Mouse (Mus musculus) neutrophil, adult 65 days (primary cell): ENCODE measurements around the gene Serpina6. TPM values are rescaled to one million over a fixed set of nuclear protein-coding genes. Genes with fewer than 3 reads are reported as not detected.

Experiments used
- total RNA-seq: library from RNA; stranded (reverse); gene quantifications from 2 replicates; pipeline ENCODE4 v1.2.4, GENCODE M21; 2023

Serpina6 gene
- total RNA-seq = not detected in 2 replicates

DNA sequence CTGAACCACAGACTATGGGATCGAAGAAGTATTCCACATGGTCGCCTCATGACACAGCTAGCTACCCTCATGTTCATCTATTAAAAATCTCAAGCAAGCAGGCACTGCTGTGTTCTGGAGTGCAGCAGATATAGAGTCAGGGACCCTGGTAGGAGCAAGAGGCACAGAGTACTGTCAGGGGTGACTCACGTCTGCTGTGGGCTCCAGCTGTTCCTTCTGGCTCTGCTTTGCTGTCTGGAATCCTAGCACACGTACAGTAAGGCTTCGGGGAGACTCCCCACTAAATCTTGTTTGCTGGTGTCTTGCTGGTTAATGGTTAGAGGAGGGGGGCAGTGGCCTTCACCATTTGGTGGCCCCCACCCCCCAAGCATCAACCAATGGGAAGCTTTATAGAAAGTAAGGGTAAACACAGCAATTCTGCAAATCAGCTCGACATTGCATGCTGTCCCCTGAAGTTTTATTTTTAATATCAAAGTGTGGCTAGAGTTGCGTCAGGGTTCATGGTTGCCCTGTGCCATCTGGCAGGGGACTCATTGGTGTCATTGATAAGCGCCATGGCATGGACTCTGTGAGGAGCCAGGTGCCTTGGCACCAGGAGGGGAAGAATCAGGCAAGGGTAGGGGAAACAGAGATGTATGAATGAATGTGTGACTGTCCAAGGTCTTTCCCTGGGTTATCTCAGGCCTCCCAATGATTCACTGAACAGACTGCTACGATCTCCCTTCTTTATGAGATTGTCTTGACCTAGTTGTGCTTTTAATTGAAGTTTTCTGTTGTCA lies at the start of gene Serpina6:
Gene Serpina6 (minus strand): TSS at position 365 of the 779 bp plus-strand sequence.

DNA sequence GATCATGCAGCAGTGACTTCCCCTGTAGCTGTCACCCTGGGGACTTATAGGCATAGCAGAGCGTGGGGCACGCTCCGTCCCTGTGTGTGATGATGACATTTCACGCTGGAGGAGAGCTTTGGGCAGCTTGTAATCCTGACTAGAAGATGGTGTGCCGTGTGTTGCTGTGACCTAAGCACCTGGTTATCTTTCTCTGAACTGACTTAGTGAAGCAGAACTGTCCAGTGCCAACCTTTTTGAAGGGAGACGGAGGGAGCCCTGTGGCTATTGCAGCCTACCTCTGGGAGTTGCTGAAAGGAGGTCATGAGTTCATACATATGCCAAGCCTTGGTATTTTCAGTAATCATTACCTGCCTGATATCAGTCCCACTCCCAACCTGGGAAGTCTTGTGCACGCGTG lies 38.4 kb upstream of the Serpina6 start, which contains the start of gene Serpina1f:
Gene Serpina1f (minus strand): TSS at position 101 of the 400 bp plus-strand sequence.

DNA sequence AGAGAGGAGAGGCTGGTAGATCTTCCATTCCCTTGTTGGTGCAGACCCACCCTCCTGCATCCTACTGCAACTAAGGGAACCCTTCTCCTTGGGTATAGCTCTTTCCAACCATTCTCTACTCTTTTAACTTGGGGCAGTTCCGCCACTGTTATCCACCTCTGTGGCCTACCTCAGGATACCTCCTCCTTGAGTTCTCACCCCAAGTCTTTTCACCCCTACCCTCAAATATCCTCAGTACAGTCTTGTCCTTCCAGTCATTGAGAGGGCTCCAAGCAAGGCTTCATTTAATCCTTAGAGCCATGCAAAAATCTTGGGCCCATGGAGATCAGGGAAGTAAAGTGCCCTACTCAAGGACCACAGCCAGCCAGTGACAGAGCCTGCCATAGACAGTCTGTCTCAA lies 19.0 kb upstream of the Serpina6 start, which contains the start of gene Serpina16:
Gene Serpina16 (minus strand): TSS at position 101 of the 400 bp plus-strand sequence.

DNA sequence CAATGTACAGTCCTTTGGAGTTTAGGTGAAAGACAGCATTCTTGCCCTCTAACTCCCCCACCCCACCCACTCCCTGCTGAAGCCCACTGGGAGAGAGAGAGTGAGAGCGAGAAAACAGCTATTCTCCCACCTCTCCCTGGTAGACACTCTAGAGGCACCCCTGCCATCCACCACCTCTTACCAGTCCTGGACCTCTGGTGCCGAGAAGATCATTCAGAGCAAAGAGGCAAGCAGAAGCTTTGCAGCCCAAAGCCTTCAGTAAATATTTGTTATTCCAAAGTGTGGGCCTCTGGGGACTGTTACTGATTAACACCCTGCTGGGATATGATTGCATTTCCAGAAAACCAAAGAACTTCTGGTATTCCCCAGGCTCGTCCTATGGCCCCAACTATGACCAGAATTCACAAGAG lies 25.8 kb downstream of the Serpina6 start, which contains the start of gene Serpina10:
Gene Serpina10 (minus strand): TSS at position 242 of the 410 bp plus-strand sequence.

Other genes starting within 250 kb of the Serpina6 start
- 4.9 and 5.0 TPM in 2 replicates for gene 9330161L09Rik, start 249.4 kb downstream of the Serpina6 start, total RNA-seq
- gene Ddx24, start 231.4 kb downstream of the Serpina6 start, total RNA-seq = 79.5 and 108 TPM in 2 replicates
- 81.2 and 96.7 TPM in 2 replicates for gene Ifi27, start 223.0 kb downstream of the Serpina6 start, total RNA-seq
- gene Ifi27l2a, start 213.5 kb downstream of the Serpina6 start, total RNA-seq = 51.4 and 140 TPM in 2 replicates
- not detected in 2 replicates for gene Ifi27l2b, start 200.0 kb downstream of the Serpina6 start, total RNA-seq
- 0.44 TPM in 1 of 2 replicates, not detected in the other for gene Ppp4r4, start 124.9 kb downstream of the Serpina6 start, total RNA-seq
- 0.13 TPM in 1 of 2 replicates, not detected in the other for gene Serpina10, start 25.8 kb downstream of the Serpina6 start, total RNA-seq
- gene Serpina16, start 18.9 kb upstream of the Serpina6 start, total RNA-seq = not detected in 2 replicates
- gene Serpina1f, start 38.3 kb upstream of the Serpina6 start, total RNA-seq = not detected in 2 replicates
- gene Serpina1d, start 116.4 kb upstream of the Serpina6 start, total RNA-seq = 0.48 TPM in 1 of 2 replicates, not detected in the other
- 1.5 TPM in 1 of 2 replicates, not detected in the other for gene Serpina1b, start 173.2 kb upstream of the Serpina6 start, total RNA-seq
- gene Serpina1a, start 206.3 kb upstream of the Serpina6 start, total RNA-seq = 0.57 TPM in 1 of 2 replicates, not detected in the other
- 0.34 and 0.35 TPM in 2 replicates for gene Serpina1c, start 247.7 kb upstream of the Serpina6 start, total RNA-seq